Mouse (Mus musculus) thymus, adult 2 months (tissue): ENCODE data around the gene Gstt4. TPM values are rescaled to one million over a fixed set of nuclear protein-coding genes. Genes with fewer than 3 reads are reported as not detected.
"Not testable (repeated sequence)": the region's sequence is repeated elsewhere in the genome, so short reads cannot be mapped to it uniquely, and the experiment has no call there.

Experiments
- DNase-seq: peaks from one replicate; pipeline ENCODE4 v3.0.0; 2021
- H3K27ac ChIP-seq: fragments of 200-500 bp; 2 replicates; pipeline ENCODE4 v1.5.1; 2012; ENCODE audit warnings: low read length, control low read depth; ENCODE audit not compliant: control insufficient read depth, insufficient read depth
- H3K27me3 ChIP-seq: fragments of 200-500 bp; 2 replicates; pipeline ENCODE4 v1.6.1; 2012; ENCODE audit warnings: mild to moderate bottlenecking, low read length, moderate library complexity, mixed read lengths; ENCODE audit not compliant: control insufficient read depth, insufficient read depth
- H3K36me3 ChIP-seq: fragments of 200-500 bp; 2 replicates; pipeline ENCODE4 v1.6.1; 2012; ENCODE audit warnings: mild to moderate bottlenecking, low read length, moderate library complexity; ENCODE audit not compliant: control insufficient read depth, insufficient read depth
- H3K4me1 ChIP-seq: fragments of 200-500 bp; replicated peaks from 2 replicates; pipeline ENCODE4 v1.6.1; 2012; ENCODE audit warnings: low read length; ENCODE audit not compliant: control insufficient read depth, insufficient read depth
- H3K4me3 ChIP-seq: fragments of 200-500 bp; 2 replicates; pipeline ENCODE4 v1.5.1; 2012; ENCODE audit warnings: mild to moderate bottlenecking, low read length, control low read depth, moderate library complexity; ENCODE audit not compliant: control insufficient read depth, insufficient read depth
- CTCF ChIP-seq: fragments of 200-500 bp; IDR thresholded peaks from 2 replicates; pipeline ENCODE4 v1.5.1; 2012; ENCODE audit warnings: mild to moderate bottlenecking, control low read depth, low read length, moderate library complexity, borderline replicate concordance; ENCODE audit not compliant: control insufficient read depth, poor library complexity, insufficient read depth; ENCODE audit errors: extremely low read depth
- POLR2A ChIP-seq: fragments of 200-500 bp; IDR thresholded peaks from 2 replicates; pipeline ENCODE4 v1.6.1; 2012; ENCODE audit warnings: mild to moderate bottlenecking, low read length, control low read depth, moderate library complexity; ENCODE audit not compliant: control insufficient read depth, poor library complexity, insufficient read depth; ENCODE audit errors: extremely low read depth
- WGBS: fragments of 180-500 bp; shearing (Covaris S2); methylation state at CpG from one replicate; pipeline ENCODE4 v1.1.7; 2018; 5-methylcytosine and 5-hydroxymethylcytosine counted together
- polyA plus RNA-seq: library from polyadenylated mRNA; depleted of rRNA; stranded (reverse); fragments of >200 nt; gene quantifications from 2 replicates; pipeline ENCODE4 v1.2.3, GENCODE M21; 2012

The Gstt4 gene
- polyA plus RNA-seq, 1 experiment: 0.26 TPM

DNA sequence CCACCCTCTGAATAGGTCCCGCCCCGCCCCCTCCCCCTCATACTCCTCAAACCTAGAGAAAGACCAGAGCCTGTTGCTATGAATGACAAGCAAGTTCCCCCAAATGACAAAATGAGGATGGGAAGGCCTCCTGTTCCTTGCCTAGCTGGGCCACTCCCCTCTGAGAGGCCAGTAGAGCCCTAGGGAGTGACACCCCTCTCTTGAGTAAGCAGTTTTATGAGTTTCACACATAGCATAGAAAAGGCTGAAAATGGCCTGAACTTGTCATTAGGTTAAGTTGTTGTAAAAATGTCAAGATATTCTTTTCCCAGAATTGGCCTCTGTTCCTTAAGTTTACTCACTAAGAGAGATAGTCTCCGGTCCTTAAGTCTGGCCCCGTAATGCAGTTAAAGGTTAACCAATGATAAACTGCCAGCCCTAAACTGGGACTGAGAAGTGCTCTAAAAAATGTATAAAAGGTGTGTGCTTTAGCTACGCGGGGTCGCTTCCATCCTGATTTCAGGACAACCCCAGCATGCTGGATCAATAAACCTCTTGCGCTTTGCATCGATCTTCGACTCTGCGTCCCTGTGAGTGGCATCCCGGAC, 30.3 kb upstream of the Gstt4 start:
- no peaks in the 10 kb centered on the region for H3K27me3 ChIP-seq
- peaks cover 10% of the 10 kb centered on the region for H3K4me1 ChIP-seq
- H3K4me3 ChIP-seq: no peak overlapping the region
- no peak for DNase-seq
- no peak overlapping the region for H3K27ac ChIP-seq
- no peaks in the 10 kb centered on the region for H3K36me3 ChIP-seq
- TF ChIP-seq POLR2A (no peak), CTCF (no peak)
- WGBS: 98% methylated on average over 12 of the region's 12 CpGs

DNA sequence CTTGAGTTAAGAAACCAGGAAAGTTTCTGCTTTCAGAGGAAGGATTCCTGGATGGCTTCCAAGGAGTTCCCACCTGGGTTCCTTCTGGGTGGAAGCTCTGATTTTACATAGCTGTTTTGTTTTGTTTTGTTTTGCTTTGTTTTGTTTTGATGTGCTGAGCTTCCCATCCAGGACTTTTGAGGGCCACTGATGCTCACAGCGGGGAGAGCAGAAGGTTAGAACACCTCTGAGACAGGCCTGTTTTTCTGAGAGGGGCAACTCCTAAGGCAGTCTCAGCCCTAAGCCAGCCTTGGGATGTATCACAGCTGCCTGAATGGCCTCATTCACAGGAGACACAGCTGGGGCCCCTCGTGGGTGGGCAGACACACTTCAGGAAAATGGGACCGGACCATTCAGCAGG, 29.3 kb upstream of the Gstt4 start:
- TF ChIP-seq POLR2A (no peak), CTCF (no peak)
- no peak overlapping the region for H3K4me3 ChIP-seq
- H3K4me1 ChIP-seq: peaks cover 10% of the 10 kb centered on the region
- WGBS: 85% methylated on average over 3 of the region's 3 CpGs
- H3K27me3 ChIP-seq: no peaks in the 10 kb centered on the region
- no peak overlapping the region for H3K27ac ChIP-seq
- no peak for DNase-seq
- no peaks in the 10 kb centered on the region for H3K36me3 ChIP-seq

GRCm38 (mm10) chr10:75851076-75851475, 28.7 kb upstream of the Gstt4 start:
- H3K27me3 ChIP-seq: no peaks in the 10 kb centered on the region
- no peak overlapping the region for H3K4me3 ChIP-seq
- 66% methylated on average over 6 of the region's 6 CpGs for whole genome bisulfite sequencing
- no peak overlapping the region for H3K27ac ChIP-seq
- DNase-seq: no peak
- peaks cover 15% of the 10 kb centered on the region for H3K4me1 ChIP-seq
- TF ChIP-seq POLR2A (no peak), CTCF (no peak)
- no peaks in the 10 kb centered on the region for H3K36me3 ChIP-seq

DNA sequence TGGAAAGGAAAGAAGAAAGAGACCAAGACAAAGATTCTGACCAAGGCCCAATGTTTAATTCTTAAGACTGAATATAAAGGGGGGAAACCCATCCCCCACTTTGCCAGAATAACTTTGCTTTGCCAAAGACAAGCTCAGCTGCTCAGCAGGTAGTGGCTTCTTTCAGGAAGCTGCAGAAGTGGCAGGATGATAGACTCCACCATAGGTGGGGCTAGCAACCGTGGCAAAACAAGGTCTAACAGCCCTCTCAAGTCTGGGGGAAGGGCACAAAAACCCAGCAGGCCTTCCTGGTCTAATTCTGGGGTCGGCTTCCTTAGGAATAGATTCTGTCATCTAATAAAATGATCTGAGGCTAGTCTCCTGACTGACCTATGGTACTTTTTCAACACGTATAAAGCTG, 26.0 kb upstream of the Gstt4 start:
- no peaks in the 10 kb centered on the region for H3K27me3 ChIP-seq
- 29% methylated on average over 3 of the region's 3 CpGs for WGBS

DNA sequence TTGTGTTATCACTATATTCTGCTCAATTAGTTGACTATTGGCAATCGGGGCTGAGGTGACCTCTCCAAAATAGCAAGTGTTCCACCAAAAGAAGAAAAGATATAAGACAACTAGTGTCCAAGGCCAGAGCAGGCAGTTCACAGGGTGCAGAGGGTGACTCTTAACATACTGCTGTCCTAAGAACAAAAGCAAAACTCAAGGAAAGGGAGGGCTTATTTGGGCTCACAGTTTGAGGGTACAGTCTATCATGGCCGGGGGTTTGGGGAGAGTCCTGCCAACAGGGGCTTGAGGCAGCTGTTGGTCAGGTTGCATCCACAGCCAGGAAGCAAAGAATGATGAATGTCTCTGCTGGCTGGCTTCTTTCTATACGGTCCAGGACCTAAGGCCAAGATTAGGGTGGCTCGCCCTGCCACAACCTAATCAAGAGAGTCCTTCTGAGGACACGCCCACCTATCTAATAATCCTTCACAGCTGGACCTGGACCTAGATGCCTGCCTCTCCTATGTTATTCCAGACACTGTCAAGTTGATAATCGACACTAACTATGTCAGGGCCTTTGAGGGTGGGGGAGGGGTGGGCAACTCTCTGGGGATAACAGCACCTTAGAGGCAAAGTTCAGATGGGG, 23.1 kb upstream of the Gstt4 start:
- Histone ChIP-seq H3K4me1 (peaks cover 15% of the 10 kb centered on the region), H3K27me3 (no peaks in the 10 kb centered on the region), H3K36me3 (no peaks in the 10 kb centered on the region), H3K4me3 (no peak overlapping the region), H3K27ac (no peak overlapping the region)
- DNase-seq: no peak
- 90% methylated on average over 6 of the region's 6 CpGs for WGBS
- TF ChIP-seq POLR2A (no peak), CTCF (no peak)

More for the DNA sequence above, 26.0 kb upstream of the Gstt4 start:
- Histone ChIP-seq H3K4me1 (peaks cover 15% of the 10 kb centered on the region), H3K4me3 (no peak overlapping the region), H3K36me3 (no peaks in the 10 kb centered on the region), H3K27ac (no peak overlapping the region)
- DNase-seq: no peak
- TF ChIP-seq POLR2A (no peak), CTCF (no peak)

DNA sequence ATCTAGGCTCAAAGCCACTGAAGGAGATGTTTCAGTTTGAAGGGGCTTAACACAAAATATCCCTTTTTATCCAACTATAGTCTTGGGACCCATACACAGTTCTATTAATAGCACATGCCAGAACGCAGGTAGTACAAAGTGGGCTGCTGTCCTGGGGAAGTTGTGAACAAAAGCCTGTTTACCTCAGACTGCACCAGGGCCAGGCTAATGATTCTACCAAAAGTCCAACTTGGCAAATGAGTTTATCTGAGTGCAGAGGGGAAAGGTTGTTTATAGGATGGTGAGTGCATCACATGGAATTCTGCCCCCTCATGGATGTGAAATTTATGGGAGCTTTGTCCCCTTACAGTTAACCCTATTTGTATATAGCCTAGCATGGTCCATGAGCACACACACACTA, 22.5 kb upstream of the Gstt4 start:
- Histone ChIP-seq H3K4me1 (peaks cover 15% of the 10 kb centered on the region), H3K27ac (no peak overlapping the region), H3K36me3 (no peaks in the 10 kb centered on the region), H3K27me3 (no peaks in the 10 kb centered on the region), H3K4me3 (no peak overlapping the region)
- WGBS: 94% methylated on average over 1 of the region's 1 CpGs
- no peak for DNase-seq
- no peak for TF ChIP-seq CTCF
- no peak for TF ChIP-seq POLR2A

GRCm38 (mm10) chr10:75843898-75844297, 21.6 kb upstream of the Gstt4 start:
- H3K36me3 ChIP-seq, H3K27me3 ChIP-seq, DNase-seq, H3K4me3 ChIP-seq, H3K27ac ChIP-seq: not testable (repeated sequence)
- H3K4me1 ChIP-seq: peaks cover 15% of the 10 kb centered on the region
- 85% methylated on average over 6 of the region's 6 CpGs for WGBS
